Mouse (Mus musculus) liver, embryonic 16.5 days (tissue): ENCODE measurements around the gene Col6a2. TPM values are rescaled to one million over a fixed set of nuclear protein-coding genes. Genes with fewer than 3 reads are reported as not detected.

Experiments used
- ATAC-seq: fragments of 200-750 bp; cut with Nextera tagmentation; 2 replicates; pipeline ENCODE4 v1.8.0; 2017; ENCODE audit warnings: low read depth, mild to moderate bottlenecking, moderate number of reproducible peaks, moderate library complexity
- H3K27ac ChIP-seq: fragments of 300-500 bp; sonication (generic); 2 replicates; pipeline ENCODE4 v1.5.1; 2014; ENCODE audit warnings: mild to moderate bottlenecking, low read length
- H3K27me3 ChIP-seq: fragments of 300-500 bp; sonication (generic); 2 replicates; pipeline ENCODE4 v1.6.1; 2014; ENCODE audit warnings: low read depth, low read length, mixed read lengths; ENCODE audit not compliant: control insufficient read depth, insufficient read depth
- H3K36me3 ChIP-seq: fragments of 300-500 bp; sonication (generic); 2 replicates; pipeline ENCODE4 v1.6.1; 2014; ENCODE audit warnings: mild to moderate bottlenecking; ENCODE audit not compliant: control insufficient read depth, insufficient read depth
- H3K4me1 ChIP-seq: fragments of 300-500 bp; sonication (generic); 2 replicates; pipeline ENCODE4 v1.6.1; 2014; ENCODE audit warnings: low read depth, low read length, mixed read lengths; ENCODE audit not compliant: control insufficient read depth
- H3K4me2 ChIP-seq: fragments of 300-500 bp; sonication (generic); 2 replicates; pipeline ENCODE4 v1.6.1; 2014; ENCODE audit warnings: low read depth, low read length, mixed read lengths
- H3K4me3 ChIP-seq: fragments of 300-500 bp; sonication (generic); 2 replicates; pipeline ENCODE4 v1.5.1; 2014; ENCODE audit warnings: low read depth, mild to moderate bottlenecking, low read length
- H3K9ac ChIP-seq: fragments of 300-500 bp; sonication (generic); 2 replicates; pipeline ENCODE4 v1.6.1; 2014; ENCODE audit warnings: low read depth, low read length
- H3K9me3 ChIP-seq: fragments of 300-500 bp; sonication (generic); replicated peaks from 2 replicates; pipeline ENCODE4 v1.6.1; 2016; ENCODE audit warnings: low read length; ENCODE audit not compliant: control insufficient read depth
- WGBS: fragments of 180-500 bp; shearing (Covaris S2); extraction: QIAGEN DNeasy Blood & Tissue Kit; methylation state at CpG from one replicate; pipeline ENCODE4 v1.1.7; 2014; ENCODE audit not compliant: insufficient replicate concordance; 5-methylcytosine and 5-hydroxymethylcytosine counted together
- polyA plus RNA-seq: library from polyadenylated mRNA; unstranded; fragments of >200 nt; fragmentation: Nextera tagmentation; extraction: Ambion mirVana; gene quantifications from 2 replicates; pipeline ENCODE4 v1.2.1, GENCODE M21; 2015

Gene Col6a2
- polyA plus RNA-seq, 1 experiment from 2014 or later: 10.9 TPM

DNA sequence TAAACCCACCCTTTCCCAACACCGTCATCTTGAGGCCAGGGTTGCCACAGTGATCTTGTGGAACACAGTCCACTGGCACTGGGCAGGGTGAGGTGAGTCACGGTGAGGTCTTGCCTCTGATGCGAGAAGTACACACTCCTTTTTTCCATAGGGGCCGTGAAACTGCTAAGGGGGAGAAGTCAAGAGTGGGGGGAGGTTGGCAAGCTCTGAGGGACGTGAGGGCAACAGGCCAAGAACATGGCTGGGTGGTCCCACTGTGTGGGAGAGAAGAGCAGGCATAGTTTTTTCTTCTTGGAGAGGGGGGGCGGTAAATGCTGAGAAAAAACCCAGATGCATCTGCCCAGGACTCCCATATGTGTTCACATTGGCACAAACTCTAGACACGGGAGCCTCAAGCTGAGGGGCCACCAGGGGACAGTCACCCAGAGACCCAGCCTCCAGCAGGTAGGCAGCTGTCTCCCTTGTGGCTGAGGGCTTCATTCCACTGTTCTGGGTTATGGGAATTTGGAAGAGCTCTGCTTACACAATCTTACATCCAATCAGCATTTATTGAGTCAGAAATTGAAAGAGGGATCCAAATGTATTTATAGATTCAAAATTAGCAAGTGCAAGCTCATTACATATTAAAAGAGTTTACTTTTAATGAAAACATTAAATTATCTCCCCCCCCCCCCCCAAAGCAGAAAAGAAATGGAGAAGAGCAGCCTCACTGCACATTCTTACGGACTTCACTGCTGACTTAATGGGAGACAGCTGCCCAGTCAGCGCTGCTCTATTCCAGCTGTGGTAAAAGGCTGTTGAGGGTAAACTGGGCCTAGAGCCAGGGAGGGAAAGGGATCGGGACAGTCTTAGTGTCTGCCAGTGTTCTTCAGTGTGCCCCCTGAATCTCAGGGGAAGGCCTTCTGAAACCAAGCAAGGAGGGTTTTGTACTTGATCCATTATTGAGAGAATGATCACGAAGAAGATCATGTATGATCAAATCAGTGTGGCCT lies 30.2 kb upstream of the Col6a2 start:
- Histone ChIP-seq H3K27me3 (no peaks in the 10 kb centered on the region), H3K9me3 (no peaks in the 10 kb centered on the region), H3K4me3 (no peak overlapping the region), H3K27ac (no peak overlapping the region), H3K36me3 (no peaks in the 10 kb centered on the region), H3K4me2 (no peak overlapping the region), H3K4me1 (no peaks in the 10 kb centered on the region), H3K9ac (no peak overlapping the region)
- 59% methylated on average over 11 of the region's 11 CpGs for WGBS
- no peak for ATAC-seq

DNA sequence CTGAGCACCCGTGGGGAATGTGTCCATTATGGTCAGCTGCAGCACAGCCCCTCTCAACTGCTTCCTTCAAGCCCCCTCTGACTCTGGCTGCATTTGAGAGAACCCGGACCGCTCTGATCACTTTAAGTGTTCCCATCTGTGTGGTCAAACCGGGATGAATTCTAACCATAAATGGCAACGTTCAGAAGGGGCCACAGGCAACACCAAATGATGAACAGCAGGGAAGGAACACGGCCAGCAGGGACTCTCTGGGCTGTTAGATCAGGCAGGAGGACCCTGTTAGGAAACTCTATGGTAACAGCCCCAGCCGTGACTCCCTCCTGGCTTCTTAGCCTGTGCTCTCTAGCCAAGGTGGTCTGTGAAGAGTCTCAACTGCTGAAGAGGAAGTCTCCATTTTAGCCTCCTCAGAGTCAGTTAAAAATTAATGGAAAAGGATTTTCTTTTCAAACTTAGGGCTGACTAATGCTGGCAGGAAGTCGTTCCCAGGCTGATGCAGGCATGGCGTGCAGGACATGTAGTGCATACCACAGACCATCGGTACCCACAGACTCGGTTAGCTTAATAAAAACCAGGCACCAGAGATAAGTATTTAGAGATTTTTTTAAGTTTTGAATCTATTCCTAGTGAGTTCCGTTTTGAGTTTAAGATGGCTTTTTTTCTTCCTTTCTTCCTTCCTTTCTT lies 27.4 kb upstream of the Col6a2 start:
- H3K27me3 ChIP-seq: no peaks in the 10 kb centered on the region
- WGBS: 48% methylated on average over 12 of the region's 12 CpGs
- H3K9me3 ChIP-seq: no peaks in the 10 kb centered on the region
- no peak overlapping the region for H3K9ac ChIP-seq
- H3K27ac ChIP-seq: no peak overlapping the region
- no peak overlapping the region for H3K4me2 ChIP-seq
- H3K36me3 ChIP-seq: no peaks in the 10 kb centered on the region
- no peaks in the 10 kb centered on the region for H3K4me1 ChIP-seq
- no peak overlapping the region for H3K4me3 ChIP-seq
- no peak for ATAC-seq

GRCm38 (mm10) chr10:76648738-76649137 lies 25.3 kb upstream of the Col6a2 start:
- H3K4me2 ChIP-seq: no peak overlapping the region
- no peaks in the 10 kb centered on the region for H3K36me3 ChIP-seq
- H3K27ac ChIP-seq: no peak overlapping the region
- ATAC-seq: no peak
- no peaks in the 10 kb centered on the region for H3K4me1 ChIP-seq
- H3K27me3 ChIP-seq: no peaks in the 10 kb centered on the region
- 77% methylated on average over 10 of the region's 10 CpGs for WGBS
- no peaks in the 10 kb centered on the region for H3K9me3 ChIP-seq
- no peak overlapping the region for H3K9ac ChIP-seq
- H3K4me3 ChIP-seq: no peak overlapping the region

DNA sequence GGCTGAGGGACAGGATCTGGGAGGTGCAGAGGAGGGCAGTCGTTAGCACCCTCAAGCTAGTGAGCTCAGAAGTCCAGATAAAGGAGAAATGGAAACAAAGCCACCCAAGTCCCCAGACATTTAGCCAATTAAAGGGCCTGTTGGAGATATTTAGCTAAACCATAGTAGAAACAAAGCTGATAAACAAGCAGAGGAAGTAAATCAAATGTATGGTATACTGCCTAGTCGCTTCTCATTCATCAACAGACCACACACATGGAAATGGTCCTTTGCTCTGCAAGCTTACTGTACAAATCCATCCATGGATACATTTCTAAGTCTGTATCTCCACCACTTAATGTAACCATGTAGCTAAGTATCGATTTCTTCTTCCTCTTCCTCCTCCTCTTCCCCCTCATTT lies 24.0 kb upstream of the Col6a2 start:
- Histone ChIP-seq H3K27me3 (no peaks in the 10 kb centered on the region), H3K4me2 (no peak overlapping the region), H3K27ac (no peak overlapping the region), H3K36me3 (no peaks in the 10 kb centered on the region), H3K9ac (no peak overlapping the region), H3K9me3 (no peaks in the 10 kb centered on the region), H3K4me1 (no peaks in the 10 kb centered on the region), H3K4me3 (no peak overlapping the region)
- WGBS: 34% methylated on average over 3 of the region's 3 CpGs
- ATAC-seq: no peak

DNA sequence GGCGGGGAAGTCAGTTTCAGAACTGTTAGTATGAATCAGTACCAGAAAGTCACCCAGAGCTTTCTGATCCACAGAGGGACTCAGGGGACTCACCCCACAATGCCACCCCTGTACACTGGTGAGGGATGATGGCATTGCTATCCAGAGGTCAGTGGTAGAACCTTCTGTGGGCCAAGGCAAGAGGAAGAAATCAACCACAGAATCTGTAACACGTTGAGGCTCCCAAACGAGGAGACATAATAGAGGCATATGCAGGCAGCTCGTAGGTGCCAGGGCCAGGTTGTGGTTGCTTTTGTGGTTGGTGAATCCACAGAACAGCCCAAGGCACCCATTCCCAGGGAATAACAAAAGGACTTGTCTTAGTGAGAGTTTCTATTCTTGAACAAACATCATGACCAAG lies 22.3 kb upstream of the Col6a2 start:
- WGBS: 49% methylated on average over 4 of the region's 4 CpGs
- H3K4me1 ChIP-seq: no peaks in the 10 kb centered on the region
- no peaks in the 10 kb centered on the region for H3K36me3 ChIP-seq
- no peak overlapping the region for H3K9ac ChIP-seq
- no peaks in the 10 kb centered on the region for H3K9me3 ChIP-seq
- no peak overlapping the region for H3K4me2 ChIP-seq
- no peak overlapping the region for H3K4me3 ChIP-seq
- H3K27ac ChIP-seq: no peak overlapping the region
- H3K27me3 ChIP-seq: no peaks in the 10 kb centered on the region
- no peak for ATAC-seq

GRCm38 (mm10) chr10:76645066-76645465 lies 21.6 kb upstream of the Col6a2 start:
- no peak for ATAC-seq
- Histone ChIP-seq H3K9ac (no peak overlapping the region), H3K4me1 (no peaks in the 10 kb centered on the region), H3K36me3 (no peaks in the 10 kb centered on the region), H3K4me2 (no peak overlapping the region), H3K9me3 (no peaks in the 10 kb centered on the region), H3K4me3 (no peak overlapping the region), H3K27me3 (no peaks in the 10 kb centered on the region), H3K27ac (no peak overlapping the region)

- Histone ChIP-seq H3K36me3 (no peaks in the 10 kb centered on the region), H3K9ac (no peak overlapping the region), H3K4me1 (no peaks in the 10 kb centered on the region), H3K9me3 (no peaks in the 10 kb centered on the region), H3K4me3 (no peak overlapping the region), H3K27ac (no peak overlapping the region), H3K4me2 (no peak overlapping the region), H3K27me3 (no peaks in the 10 kb centered on the region)
- ATAC-seq: no peak
- 62% methylated on average over 4 of the region's 4 CpGs for WGBS
These were observed 20.6 kb upstream of the Col6a2 start for GRCm38 (mm10) chr10:76643999-76644398.

DNA sequence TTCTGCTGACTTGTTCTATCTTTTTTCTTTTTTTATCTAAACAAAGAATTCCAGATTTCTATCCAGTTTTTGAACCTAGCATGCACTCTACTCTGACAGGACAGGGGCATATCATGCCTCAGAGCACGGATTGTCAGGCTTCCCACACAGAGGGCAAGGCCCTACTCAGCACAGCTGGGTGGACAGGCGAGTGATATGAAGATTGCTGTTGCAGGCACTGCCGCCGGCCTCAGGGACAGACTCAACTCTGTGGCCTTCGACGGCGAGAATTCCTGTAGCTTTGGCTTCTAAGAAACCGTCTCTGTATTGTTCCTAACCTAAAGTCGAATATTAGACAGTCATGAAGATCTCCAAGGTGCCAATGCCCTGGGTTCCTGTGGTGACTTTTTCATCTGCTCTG lies 20.0 kb upstream of the Col6a2 start:
- WGBS: 61% methylated on average over 9 of the region's 9 CpGs
- Histone ChIP-seq H3K4me1 (no peaks in the 10 kb centered on the region), H3K9ac (no peak overlapping the region), H3K9me3 (no peaks in the 10 kb centered on the region), H3K36me3 (no peaks in the 10 kb centered on the region), H3K4me2 (no peak overlapping the region), H3K27ac (no peak overlapping the region), H3K4me3 (no peak overlapping the region), H3K27me3 (no peaks in the 10 kb centered on the region)
- ATAC-seq: no peak
